Mouse (Mus musculus): ENCODE data around the gene C2cd5.
"Not testable (repeated sequence)": the region's sequence is repeated elsewhere in the genome, so short reads cannot be mapped to it uniquely, and the experiment has no call there.

Gene C2cd5

DNA sequence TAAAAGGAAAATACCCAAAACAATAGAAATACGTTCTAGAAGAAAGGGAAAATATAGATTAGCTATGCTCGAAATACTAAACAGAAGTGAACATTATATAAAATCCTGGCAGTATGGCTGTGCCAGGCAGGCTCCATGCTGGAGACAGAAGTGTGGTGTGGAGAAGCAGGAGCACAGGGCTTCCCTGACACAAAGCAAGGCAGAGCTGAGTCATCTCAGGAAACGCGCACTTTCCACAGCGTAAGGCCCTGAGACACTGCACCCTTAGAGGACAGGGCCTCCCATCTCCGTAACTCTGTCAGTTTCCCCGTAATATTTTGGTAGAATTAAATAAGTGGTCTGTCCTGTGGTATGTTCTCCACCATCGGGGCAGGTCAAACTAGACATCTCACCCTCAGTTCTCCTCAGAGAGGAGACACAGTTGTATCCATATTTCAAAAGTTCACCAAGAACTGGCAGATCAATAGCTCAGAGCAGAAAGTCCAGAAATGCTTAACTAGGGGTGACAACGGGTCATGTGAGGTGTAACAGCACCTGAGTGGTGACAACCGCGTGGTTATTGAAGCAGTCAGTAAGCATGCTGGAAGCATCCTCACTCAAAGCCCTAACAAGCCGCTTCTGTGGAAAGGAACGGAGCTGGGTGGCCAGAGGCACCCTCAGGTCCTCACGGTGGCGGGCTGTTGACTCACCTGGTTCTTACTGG is 87.3 kb downstream of the C2cd5 start:
- DNase-seq (ENCODE audit: low spot score): no peak

DNA sequence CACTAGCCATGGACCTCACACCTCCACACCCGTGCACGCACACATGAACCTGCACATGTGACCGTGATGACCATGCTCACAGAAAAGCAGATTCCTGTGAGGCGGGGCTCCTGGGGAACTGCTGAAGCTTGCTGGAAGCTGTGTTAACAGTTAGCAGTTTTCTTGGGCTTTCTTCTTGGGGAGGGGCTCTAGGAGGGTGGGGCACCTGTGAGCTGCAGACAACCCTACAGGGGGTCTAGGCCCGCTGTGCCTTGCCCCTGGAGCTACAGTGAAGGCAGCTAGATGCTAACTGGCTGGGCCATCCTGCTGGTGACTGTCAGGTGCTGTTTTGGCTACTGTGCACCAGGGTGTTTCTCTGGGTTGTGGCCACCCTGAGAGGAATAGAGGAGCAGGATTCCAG is 91.1 kb downstream of the C2cd5 start:
- no peak for DNase-seq (ENCODE audit: low spot score)

DNA sequence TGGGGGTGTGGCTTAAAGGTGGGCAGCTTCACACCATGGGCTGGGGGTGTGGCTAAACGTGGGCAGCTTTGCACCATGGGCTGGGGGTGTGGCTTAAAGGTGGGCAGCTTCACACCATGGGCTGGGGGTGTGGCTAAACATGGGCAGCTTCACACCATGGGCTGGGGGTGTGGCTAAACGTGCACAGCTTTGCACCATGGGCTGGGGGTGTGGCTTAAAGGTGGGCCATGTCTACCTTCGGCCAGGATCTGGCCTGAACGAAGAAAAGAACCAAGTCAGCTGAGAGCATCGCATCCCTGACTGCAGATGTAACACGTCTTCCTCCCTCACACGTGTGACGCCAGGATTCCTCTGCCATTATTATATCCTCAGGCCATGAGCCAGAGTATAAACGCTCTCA is 94.7 kb downstream of the C2cd5 start:
- DNase-seq (ENCODE audit: low spot score): not testable (repeated sequence)

DNA sequence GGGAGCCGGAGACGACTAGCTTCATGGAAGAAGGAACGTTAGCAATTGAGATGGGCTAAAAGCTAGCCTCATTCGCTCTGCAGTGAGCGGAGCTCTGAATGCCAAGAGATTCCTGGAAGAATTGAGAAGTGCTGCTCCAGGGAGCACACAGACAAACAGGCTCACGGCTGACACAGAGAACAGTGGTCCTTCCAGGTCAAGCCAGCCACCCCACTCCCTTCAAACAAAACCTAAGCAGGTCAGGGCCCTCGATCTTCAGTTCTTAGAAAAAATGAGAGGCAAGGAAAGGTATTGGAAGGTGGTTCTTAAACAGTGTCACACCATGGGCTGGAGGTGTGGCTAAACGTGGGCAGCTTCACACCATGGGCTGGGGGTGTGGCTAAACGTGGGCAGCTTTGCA is 95.1 kb downstream of the C2cd5 start:
- DNase-seq (ENCODE audit: low spot score): no peak

DNA sequence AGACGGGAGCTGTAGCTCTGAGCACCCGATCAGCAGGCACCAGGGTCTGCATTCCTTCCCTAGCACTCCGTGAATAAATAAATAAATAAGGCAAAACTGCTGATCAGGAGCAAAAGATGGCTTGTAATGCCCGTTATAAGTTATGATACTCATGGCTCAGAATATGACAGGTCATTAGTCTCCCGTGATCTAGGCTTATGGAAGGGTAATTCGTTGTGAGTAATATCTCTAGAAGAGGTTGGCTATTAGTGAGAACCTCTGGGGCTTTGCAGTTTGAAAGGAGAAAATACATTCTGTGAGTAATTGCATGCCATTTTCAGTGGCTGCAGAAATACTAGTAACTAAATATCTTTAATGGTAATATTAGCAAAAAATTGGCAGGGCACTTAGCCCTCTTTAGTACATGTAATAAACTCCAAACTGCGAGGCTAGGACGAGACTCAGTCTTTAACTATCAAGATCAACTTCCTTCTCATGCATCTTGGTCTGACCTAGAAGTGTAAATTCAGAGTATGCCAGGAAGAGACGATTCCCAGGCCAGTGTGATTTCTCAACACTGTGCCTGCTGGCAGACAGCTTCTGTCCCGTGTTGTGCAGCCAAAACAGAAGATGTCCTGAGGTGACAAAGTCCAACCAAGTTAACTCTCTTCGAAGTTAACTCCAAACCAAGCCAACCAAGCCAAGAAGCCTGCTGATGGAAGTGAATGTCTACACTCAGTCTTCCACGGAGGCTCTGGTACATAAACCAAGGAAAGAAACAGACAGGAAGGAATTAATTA is 101.5 kb downstream of the C2cd5 start:
- DNase-seq (ENCODE audit: low spot score): no peak

DNA sequence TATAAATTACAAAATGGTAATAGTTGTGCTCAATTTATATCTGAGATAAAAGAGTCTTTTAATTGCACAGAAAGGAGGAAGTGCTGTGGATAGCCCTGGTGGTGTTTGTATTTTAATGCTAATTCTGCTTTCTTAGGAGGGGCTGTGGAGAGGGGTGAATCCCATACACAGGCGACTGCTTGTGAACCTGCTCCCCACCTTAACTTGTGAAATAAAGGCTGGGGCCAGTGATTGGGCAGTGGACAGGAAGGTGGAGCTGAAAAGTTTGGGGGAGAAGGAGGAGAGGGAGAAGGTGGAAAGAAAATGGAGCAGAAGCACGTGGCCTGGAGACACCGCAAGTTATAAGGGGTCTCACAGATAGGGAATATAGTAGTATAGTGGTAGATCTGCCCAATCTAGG is 103.1 kb downstream of the C2cd5 start:
- DNase-seq (ENCODE audit: low spot score): no peak

DNA sequence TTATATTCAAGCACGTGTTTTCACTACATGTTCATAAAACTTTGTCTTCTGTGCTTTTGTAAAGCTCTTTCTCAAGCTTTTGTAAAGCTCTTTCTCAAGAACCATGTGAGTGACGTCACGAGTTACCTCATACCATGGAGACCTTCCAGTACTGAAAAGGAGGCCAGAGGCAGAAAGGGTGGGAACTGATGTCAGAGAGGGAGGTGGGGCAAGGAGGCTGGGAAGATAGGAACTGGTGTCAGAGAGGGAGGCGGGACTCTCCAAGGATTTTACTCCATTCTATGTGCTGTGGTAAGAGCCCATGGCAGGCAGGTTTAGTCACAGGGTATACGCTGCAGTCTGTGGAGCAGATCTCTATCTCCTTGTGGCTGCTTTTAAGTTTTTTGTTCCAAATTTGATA is 104.4 kb downstream of the C2cd5 start:
- DNase-seq (ENCODE audit: low spot score): no peak

DNA sequence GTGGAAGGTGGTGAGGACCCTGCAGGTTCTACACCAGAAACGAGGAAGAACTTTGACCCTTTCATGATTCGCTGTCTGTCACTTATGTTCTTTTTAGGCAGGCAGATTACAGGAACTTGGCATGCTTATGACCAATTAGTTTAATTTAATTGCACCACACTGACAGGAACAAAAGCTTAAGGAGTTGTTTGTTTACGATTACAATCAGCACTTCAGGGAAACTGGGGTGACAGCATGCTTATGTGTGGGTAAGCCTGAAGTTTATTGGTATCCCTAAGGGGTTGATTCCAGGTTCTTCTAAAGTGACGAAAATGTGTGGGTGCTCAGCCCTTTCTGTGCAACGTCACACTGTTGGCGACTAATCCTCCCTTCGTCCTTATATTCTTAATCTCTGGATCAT is 105.1 kb downstream of the C2cd5 start:
- DNase-seq (ENCODE audit: low spot score): no peak

DNA sequence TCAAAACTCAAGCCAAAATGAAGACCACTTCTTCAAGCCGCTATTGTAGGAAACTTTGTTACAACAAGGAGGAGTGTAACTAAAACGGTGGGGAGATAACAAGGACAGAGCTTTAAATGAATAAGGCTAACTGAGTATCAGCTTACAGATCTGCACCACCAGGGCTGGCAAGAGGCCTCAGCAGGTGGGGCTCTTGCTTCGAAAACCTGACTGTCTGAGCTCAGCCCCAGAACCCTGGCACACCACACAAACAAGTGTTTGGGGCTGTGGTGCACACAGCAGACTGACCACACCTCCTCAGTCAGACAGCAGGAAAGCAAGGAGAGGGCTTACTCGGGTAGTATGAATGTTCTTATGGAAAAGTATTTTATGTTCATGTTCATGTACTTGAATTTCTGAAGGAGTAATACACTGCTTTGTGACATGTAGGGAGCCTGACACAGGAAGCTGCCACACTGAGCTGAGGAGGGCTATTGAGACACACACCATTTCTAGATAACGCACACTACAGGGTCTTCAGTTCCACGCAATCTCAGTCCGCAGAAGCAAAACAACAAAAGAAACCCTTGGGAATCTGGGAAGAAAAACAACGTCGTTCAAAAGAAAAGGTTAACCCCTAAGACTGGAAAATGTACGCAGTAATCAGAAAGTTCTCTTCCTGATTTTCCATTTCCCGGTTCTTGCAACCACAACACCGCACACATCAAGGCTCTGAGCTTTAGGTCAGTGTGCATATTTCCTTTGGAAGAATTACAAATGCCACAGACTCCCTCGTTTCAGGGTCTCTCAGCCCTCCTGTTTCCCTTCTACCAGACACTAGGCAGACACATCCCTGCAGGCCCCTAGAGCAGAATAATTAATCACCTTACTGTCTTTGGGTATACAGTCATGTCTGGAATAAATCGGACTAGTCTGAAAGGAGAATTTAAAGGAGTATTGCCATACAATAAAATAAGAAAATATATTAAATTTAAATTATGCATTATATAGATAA is 105.9 kb downstream of the C2cd5 start:
- DNase-seq (ENCODE audit: low spot score): peak; percentile 36

DNA sequence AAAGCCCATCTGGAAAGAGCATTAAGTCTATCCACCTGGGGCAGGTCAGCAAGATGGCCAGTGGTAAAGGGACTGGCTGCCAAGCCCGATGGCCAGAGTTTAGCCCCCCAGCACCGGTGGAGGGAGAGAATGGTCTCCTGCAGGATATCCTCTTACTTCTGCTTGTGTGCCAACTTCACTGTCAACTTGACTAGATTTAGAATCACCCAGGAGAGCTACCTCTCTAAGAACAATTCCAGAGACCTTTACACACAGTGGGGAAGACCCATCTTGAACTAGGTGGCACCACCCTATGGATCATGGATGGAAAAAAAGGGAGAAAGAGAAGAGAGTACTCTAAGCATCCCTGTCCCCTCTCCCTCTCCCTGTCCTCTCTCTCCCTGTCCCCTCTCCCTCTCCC is 107.0 kb downstream of the C2cd5 start:
- DNase-seq (ENCODE audit: low spot score): no peak

DNA sequence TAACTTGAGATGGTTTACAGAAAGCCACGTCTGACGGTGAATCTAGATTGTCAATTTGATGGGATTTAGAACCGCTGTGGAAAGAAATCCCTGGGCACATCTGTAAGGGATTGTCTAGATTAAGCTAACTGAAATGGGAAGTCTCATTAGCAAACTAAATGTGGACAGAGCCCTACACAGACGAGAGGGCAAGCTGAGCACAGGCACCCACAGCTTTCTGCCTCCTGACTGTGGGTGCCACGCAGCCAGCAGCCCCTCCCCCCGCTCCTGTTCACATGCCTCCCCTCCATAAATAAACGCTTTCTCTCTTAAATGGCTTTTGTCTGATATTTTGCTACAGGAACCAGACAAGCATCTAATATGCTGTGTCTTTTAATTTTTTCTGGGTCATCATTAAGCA is 107.8 kb downstream of the C2cd5 start:
- no peak for DNase-seq (ENCODE audit: low spot score)

DNA sequence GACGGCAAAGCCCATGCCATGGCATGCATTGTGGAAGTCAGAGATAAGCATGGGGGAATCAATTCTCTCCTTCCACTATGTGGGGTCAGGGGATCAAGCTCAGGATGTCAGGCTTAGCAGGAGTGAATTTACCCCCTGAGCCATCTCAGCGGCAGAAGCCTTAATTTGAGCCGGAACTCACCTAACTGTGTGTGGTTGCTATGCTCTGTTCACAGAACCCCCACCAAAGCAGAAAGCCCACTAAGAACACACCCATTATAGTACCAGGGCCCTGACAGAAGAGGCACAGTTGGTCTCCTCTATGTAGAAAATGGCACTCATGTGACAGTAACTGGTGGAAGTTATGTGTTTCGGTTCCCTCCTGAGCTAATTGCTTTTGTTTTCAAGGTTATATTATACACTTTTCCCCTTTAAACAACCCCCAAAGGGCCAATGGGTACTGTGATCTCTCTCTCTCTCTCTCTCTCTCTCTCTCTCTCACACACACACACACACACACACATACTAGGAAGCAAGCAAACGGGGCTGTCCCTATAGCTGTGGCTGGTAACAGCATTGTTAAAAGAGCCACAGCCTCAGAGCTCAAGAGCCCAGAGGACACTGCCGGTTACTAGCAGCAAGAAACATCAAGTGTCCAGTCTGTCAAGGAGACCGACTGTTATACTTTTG is 108.4 kb downstream of the C2cd5 start:
- DNase-seq (ENCODE audit: low spot score): no peak

DNA sequence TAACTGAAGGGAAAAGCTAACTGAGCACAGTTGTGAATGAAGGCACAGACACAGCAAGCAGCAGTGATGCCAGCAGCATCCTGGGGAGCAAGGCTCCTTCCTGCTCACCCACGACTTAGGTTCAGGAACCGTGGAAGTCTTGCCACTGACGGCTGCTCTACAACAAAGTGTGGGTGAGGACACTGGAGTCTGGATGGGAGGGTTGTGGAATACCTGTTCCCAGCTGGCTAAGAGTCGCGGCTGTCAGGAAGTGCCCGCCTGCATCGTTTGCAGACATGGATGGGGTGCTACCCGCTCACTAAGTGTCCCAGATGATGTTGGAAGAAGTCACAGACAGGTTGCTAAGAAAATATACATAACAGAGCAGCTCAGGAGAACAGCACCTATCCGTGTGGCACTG is 109.4 kb downstream of the C2cd5 start:
- DNase-seq (ENCODE audit: low spot score): no peak

DNA sequence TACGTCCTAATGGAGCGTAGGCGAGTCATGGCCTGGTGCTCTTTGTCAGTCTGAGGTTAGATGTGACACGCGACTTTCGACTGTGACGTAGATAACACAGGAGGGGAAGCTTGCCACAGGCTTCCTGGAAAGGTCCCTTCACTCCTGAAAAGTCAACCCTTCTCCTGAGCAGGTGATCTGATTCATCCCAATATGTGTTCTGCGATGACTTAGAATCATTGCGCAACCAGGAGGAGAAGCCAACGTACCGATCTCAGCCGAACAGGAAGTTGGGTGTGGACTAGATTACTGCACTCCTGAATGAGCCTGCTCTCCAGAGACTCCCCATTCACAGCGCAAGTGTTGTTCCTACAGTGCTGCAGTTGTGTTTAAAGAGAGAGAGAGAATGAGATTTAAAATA is 110.4 kb downstream of the C2cd5 start:
- no peak for DNase-seq (ENCODE audit: low spot score)

DNA sequence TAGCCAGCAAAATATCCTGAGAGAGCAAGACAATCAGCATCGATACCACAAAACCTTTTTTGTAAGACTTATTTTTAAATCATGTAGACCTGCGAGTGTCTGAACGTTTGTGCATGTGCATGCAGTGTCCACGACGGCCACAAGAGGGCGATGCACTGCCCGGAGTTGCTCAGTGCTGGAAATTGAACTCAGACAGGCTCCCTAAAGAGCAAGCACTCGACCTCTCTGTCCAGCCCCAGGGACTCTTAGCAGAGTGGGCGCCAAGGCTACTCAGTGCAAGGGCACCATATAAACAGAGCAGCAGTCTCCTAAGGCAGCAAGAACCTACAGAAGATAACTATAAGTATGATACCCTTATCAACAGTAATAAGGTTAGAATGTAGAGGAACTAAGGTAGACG is 111.2 kb downstream of the C2cd5 start:
- peak; percentile 82 for DNase-seq (ENCODE audit: low spot score)

DNA sequence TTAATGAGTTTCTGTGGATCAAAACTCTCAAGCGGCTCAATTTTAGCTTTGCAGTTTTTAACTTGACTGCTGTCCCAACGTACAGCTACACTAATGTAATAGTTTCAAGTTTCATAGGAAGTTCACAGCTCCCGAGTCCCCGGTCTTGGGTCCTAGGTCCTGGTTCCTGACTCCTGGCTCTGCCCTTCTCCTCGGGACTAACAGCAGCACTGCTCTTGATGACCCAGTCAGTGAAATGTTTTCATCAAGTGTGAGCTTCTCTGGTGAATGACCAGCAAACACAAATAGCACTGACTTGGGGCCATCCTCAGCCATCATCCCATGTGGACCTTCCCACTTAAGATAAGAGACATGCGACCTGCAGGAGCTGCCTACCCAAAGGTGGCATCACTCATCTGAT is 111.7 kb downstream of the C2cd5 start:
- no peak for DNase-seq (ENCODE audit: low spot score)

DNA sequence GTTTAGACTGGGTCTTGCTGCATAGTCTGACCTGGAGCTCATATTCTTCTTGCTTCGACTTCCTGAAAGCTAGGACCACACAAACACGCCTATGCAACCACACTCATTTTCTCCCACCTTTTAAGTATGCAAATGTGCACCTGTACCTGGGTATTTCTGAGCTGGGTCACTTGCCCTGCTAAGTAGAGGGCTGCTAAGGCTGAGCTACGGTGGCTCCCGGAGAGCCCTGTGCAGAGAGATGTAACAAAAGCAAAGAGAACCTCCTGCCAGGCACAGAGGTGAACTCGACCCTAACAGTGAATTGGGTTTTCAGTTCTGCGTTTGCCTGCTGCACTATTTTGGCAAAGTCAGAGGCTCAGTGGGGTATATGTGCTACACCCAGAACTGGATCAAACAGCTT is 112.3 kb downstream of the C2cd5 start:
- DNase-seq (ENCODE audit: low spot score): no peak

DNA sequence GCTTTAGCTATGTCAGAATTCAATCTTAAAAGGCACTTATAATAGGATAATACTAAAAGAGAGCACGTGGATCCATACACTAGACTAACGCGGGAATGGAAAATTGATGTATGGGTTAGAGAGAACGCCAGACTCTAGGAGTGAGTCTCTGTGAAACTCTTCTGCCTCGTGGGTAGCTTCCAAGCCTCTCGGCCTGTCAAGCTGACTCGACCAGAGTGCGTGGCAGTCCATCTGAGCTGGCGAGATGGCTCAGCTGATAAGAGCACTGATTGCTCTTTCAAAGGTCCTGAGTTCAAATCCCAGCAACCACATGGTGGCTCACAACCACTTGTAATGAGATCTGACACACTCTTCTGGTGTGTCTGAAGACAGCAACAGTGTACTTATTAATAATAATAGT is 113.2 kb downstream of the C2cd5 start:
- not testable (repeated sequence) for DNase-seq (ENCODE audit: low spot score)

DNA sequence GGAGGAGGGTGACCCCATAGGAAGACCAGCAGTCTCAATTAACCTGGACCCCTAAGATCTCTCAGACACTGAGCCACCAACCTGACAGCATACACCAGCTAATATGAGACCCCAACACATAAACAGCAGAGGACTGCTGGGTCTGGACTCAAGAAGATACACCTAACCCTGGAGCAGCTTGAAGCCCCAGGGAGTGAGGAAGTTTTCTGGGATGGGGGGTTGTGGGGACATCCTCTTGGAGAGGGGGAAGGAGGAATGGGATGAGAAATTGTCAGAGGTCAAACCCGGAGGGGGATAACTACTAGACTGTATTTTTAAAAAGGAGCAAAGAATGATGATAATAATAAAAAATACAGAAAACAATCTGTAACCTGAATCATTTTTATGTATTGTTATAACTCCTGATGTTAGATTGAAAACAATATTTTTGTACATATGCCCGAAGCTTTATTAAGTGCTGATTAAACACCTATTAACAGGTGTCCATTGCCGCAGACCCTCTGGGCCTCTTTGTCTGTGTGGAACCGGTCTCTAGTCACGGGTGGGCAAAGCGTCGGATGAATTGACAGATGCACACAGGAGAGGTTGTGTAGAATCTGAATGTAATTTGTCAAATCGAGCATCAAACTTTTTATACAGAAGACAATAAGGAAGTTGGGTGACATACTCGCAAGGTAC is 114.2 kb downstream of the C2cd5 start:
- not testable (repeated sequence) for DNase-seq (ENCODE audit: low spot score)

DNA sequence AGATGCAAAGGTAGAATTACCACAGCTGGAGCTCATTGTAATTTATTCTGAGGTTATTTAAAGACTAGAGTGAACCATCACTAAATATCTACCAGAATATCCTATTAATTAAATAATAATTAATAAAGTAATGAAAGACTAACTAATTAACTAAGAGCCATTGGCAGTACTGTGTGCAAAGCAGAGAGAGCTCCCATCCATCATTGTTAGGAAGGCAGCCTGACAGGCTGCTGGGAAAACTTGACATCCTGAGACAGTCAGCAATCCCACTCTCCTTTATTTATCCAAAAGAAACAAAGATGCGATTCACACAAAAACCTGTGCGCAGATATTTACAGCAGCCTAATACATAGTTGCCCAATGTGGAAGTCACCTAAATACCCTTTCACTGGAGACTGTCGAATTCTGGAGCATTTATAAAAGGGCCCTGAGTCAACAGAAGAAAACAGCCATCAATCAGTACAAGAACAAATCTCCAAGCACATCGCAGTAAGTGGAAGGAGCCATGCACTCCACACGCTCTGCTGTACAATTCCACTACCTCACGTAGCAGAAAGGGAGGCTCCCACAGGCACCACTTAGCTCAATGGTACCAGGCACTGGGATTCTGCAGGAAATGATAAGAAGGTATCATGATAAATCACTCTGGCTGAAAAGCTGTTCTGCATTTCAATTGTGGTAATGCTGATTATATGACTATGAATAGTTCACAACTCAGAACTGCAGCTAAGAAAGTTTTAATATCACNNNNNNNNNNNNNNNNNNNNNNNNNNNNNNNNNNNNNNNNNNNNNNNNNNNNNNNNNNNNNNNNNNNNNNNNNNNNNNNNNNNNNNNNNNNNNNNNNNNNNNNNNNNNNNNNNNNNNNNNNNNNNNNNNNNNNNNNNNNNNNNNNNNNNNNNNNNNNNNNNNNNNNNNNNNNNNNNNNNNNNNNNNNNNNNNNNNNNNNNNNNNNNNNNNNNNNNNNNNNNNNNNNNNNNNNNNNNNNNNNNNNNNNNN is 120.0 kb downstream of the C2cd5 start:
- peak; percentile 34 for DNase-seq (ENCODE audit: low spot score)

All from embryo, embryonic 10 days (tissue).